Mouse (Mus musculus): ENCODE data around the gene Ptprg. TPM values are rescaled to one million over a fixed set of nuclear protein-coding genes. Genes with fewer than 3 reads are reported as not detected.

The Ptprg gene
- polyA plus RNA-seq, 1 experiment from 2014 or later: 48.0 TPM

- Histone ChIP-seq H3K4me2 (ENCODE audit: low read depth, low read length, severe bottlenecking) (no peak overlapping the region), H3K4me1 (replicated peaks; ENCODE audit: control insufficient read depth, insufficient read depth, low read length) (peaks cover 9% of the 10 kb centered on the region), H3K9ac (ENCODE audit: low read length) (no peak overlapping the region), H3K27ac (ENCODE audit: low read depth, low read length) (no peak overlapping the region), H3K9me3 (ENCODE audit: control insufficient read depth, low read length) (no peaks in the 10 kb centered on the region), H3K27me3 (ENCODE audit: control insufficient read depth, insufficient read depth, low read length) (no peaks in the 10 kb centered on the region), H3K4me3 (ENCODE audit: low read depth, low read length) (no peak overlapping the region), H3K36me3 (ENCODE audit: control insufficient read depth, insufficient read depth, low read length) (no peaks in the 10 kb centered on the region)
- ATAC-seq (replicated peaks; ENCODE audit: low FRiP score) (no peak), DNase-seq (ENCODE audit: low spot score) (no peak)
- 79% methylated on average over 3 of the region's 3 CpGs for WGBS
These were observed 119.7 kb downstream of the Ptprg start for GRCm38 (mm10) chr14:11672981-11673547.

- ATAC-seq (replicated peaks; ENCODE audit: low FRiP score) (no peak), DNase-seq (ENCODE audit: low spot score) (no peak)
- H3K4me1 ChIP-seq (replicated peaks; ENCODE audit: control insufficient read depth, insufficient read depth, low read length): peaks cover 3% of the 10 kb centered on the region; the same call in 1 of the 2 replicates
- H3K36me3 ChIP-seq (ENCODE audit: control insufficient read depth, insufficient read depth, low read length): no peaks in the 10 kb centered on the region
- H3K4me3 ChIP-seq (ENCODE audit: low read depth, low read length): no peak overlapping the region
- H3K9me3 ChIP-seq (ENCODE audit: control insufficient read depth, low read length): no peaks in the 10 kb centered on the region
- WGBS: 79% methylated on average over 4 of the region's 4 CpGs
- H3K9ac ChIP-seq (ENCODE audit: low read length): no peak overlapping the region
- H3K27ac ChIP-seq (ENCODE audit: low read depth, low read length): no peak overlapping the region
- no peak overlapping the region for H3K4me2 ChIP-seq (ENCODE audit: low read depth, low read length, severe bottlenecking)
- no peaks in the 10 kb centered on the region for H3K27me3 ChIP-seq (ENCODE audit: control insufficient read depth, insufficient read depth, low read length)
These were observed 124.9 kb downstream of the Ptprg start for GRCm38 (mm10) chr14:11678201-11678600.

- no peak overlapping the region for H3K9ac ChIP-seq (ENCODE audit: low read length)
- H3K36me3 ChIP-seq (ENCODE audit: control insufficient read depth, insufficient read depth, low read length): no peaks in the 10 kb centered on the region
- ATAC-seq (replicated peaks; ENCODE audit: low FRiP score): no peak
- 80% methylated on average over 3 of the region's 3 CpGs for WGBS
- no peak overlapping the region for H3K4me2 ChIP-seq (ENCODE audit: low read depth, low read length, severe bottlenecking)
- H3K4me3 ChIP-seq (ENCODE audit: low read depth, low read length): no peak overlapping the region
- H3K4me1 ChIP-seq (replicated peaks; ENCODE audit: control insufficient read depth, insufficient read depth, low read length): peaks cover 14% of the 10 kb centered on the region
- no peak overlapping the region for H3K27ac ChIP-seq (ENCODE audit: low read depth, low read length)
- H3K27me3 ChIP-seq (ENCODE audit: control insufficient read depth, insufficient read depth, low read length): no peaks in the 10 kb centered on the region
- no peak for DNase-seq (ENCODE audit: low spot score)
- no peaks in the 10 kb centered on the region for H3K9me3 ChIP-seq (ENCODE audit: control insufficient read depth, low read length)
These were observed 126.4 kb downstream of the Ptprg start for GRCm38 (mm10) chr14:11679741-11680140.

- H3K4me3 ChIP-seq (ENCODE audit: low read depth, low read length): no peak overlapping the region
- ATAC-seq (replicated peaks; ENCODE audit: low FRiP score) (no peak), DNase-seq (ENCODE audit: low spot score) (no peak)
- H3K4me1 ChIP-seq (replicated peaks; ENCODE audit: control insufficient read depth, insufficient read depth, low read length): peaks cover 14% of the 10 kb centered on the region
- no peaks in the 10 kb centered on the region for H3K27me3 ChIP-seq (ENCODE audit: control insufficient read depth, insufficient read depth, low read length)
- no peak overlapping the region for H3K27ac ChIP-seq (ENCODE audit: low read depth, low read length)
- H3K9ac ChIP-seq (ENCODE audit: low read length): no peak overlapping the region
- no peak overlapping the region for H3K4me2 ChIP-seq (ENCODE audit: low read depth, low read length, severe bottlenecking)
- no peaks in the 10 kb centered on the region for H3K36me3 ChIP-seq (ENCODE audit: control insufficient read depth, insufficient read depth, low read length)
- H3K9me3 ChIP-seq (ENCODE audit: control insufficient read depth, low read length): no peaks in the 10 kb centered on the region
- 86% methylated on average over 2 of the region's 2 CpGs for WGBS
These were observed 127.3 kb downstream of the Ptprg start for GRCm38 (mm10) chr14:11680621-11681020.

GRCm38 (mm10) chr14:11682441-11682840 is 129.1 kb downstream of the Ptprg start:
- no peak overlapping the region for H3K9ac ChIP-seq (ENCODE audit: low read length)
- WGBS: 27% methylated on average over 3 of the region's 3 CpGs
- no peaks in the 10 kb centered on the region for H3K27me3 ChIP-seq (ENCODE audit: control insufficient read depth, insufficient read depth, low read length)
- H3K9me3 ChIP-seq (ENCODE audit: control insufficient read depth, low read length): no peaks in the 10 kb centered on the region
- no peak for ATAC-seq (replicated peaks; ENCODE audit: low FRiP score)
- no peak for DNase-seq (ENCODE audit: low spot score)
- no peaks in the 10 kb centered on the region for H3K36me3 ChIP-seq (ENCODE audit: control insufficient read depth, insufficient read depth, low read length)
- H3K4me2 ChIP-seq (ENCODE audit: low read depth, low read length, severe bottlenecking): no peak overlapping the region
- H3K27ac ChIP-seq (ENCODE audit: low read depth, low read length): no peak overlapping the region
- H3K4me1 ChIP-seq (replicated peaks; ENCODE audit: control insufficient read depth, insufficient read depth, low read length): peaks cover 14% of the 10 kb centered on the region
- H3K4me3 ChIP-seq (ENCODE audit: low read depth, low read length): no peak overlapping the region

GRCm38 (mm10) chr14:11683386-11684081 is 130.2 kb downstream of the Ptprg start:
- Histone ChIP-seq H3K27ac (ENCODE audit: low read depth, low read length) (no peak overlapping the region), H3K27me3 (ENCODE audit: control insufficient read depth, insufficient read depth, low read length) (no peaks in the 10 kb centered on the region), H3K9me3 (ENCODE audit: control insufficient read depth, low read length) (no peaks in the 10 kb centered on the region), H3K4me2 (ENCODE audit: low read depth, low read length, severe bottlenecking) (no peak overlapping the region), H3K4me1 (replicated peaks; ENCODE audit: control insufficient read depth, insufficient read depth, low read length) (peaks cover 14% of the 10 kb centered on the region), H3K9ac (ENCODE audit: low read length) (no peak overlapping the region), H3K4me3 (ENCODE audit: low read depth, low read length) (no peak overlapping the region), H3K36me3 (ENCODE audit: control insufficient read depth, insufficient read depth, low read length) (no peaks in the 10 kb centered on the region)
- WGBS: 33% methylated on average over 10 of the region's 10 CpGs
- ATAC-seq (replicated peaks; ENCODE audit: low FRiP score): peak; percentile 72
- no peak for DNase-seq (ENCODE audit: low spot score)

- 20% methylated on average over 2 of the region's 2 CpGs for WGBS
- H3K9me3 ChIP-seq (ENCODE audit: control insufficient read depth, low read length): no peaks in the 10 kb centered on the region
- no peak overlapping the region for H3K4me2 ChIP-seq (ENCODE audit: low read depth, low read length, severe bottlenecking)
- no peaks in the 10 kb centered on the region for H3K27me3 ChIP-seq (ENCODE audit: control insufficient read depth, insufficient read depth, low read length)
- no peak overlapping the region for H3K4me3 ChIP-seq (ENCODE audit: low read depth, low read length)
- no peaks in the 10 kb centered on the region for H3K36me3 ChIP-seq (ENCODE audit: control insufficient read depth, insufficient read depth, low read length)
- peaks cover 14% of the 10 kb centered on the region for H3K4me1 ChIP-seq (replicated peaks; ENCODE audit: control insufficient read depth, insufficient read depth, low read length)
- ATAC-seq (replicated peaks; ENCODE audit: low FRiP score) (0 out of 2 replicates have a peak, but pooled peaks have one; percentile 13), DNase-seq (ENCODE audit: low spot score) (no peak)
- H3K9ac ChIP-seq (ENCODE audit: low read length): no peak overlapping the region
- no peak overlapping the region for H3K27ac ChIP-seq (ENCODE audit: low read depth, low read length)
These were observed 130.8 kb downstream of the Ptprg start for GRCm38 (mm10) chr14:11684104-11684503.

- H3K9ac ChIP-seq (ENCODE audit: low read length): no peak overlapping the region
- no peak for DNase-seq (ENCODE audit: low spot score)
- 91% methylated on average over 1 of the region's 1 CpGs for WGBS
- no peak overlapping the region for H3K27ac ChIP-seq (ENCODE audit: low read depth, low read length)
- H3K27me3 ChIP-seq (ENCODE audit: control insufficient read depth, insufficient read depth, low read length): no peaks in the 10 kb centered on the region
- peaks cover 14% of the 10 kb centered on the region for H3K4me1 ChIP-seq (replicated peaks; ENCODE audit: control insufficient read depth, insufficient read depth, low read length)
- H3K9me3 ChIP-seq (ENCODE audit: control insufficient read depth, low read length): no peaks in the 10 kb centered on the region
- H3K36me3 ChIP-seq (ENCODE audit: control insufficient read depth, insufficient read depth, low read length): no peaks in the 10 kb centered on the region
- no peak overlapping the region for H3K4me3 ChIP-seq (ENCODE audit: low read depth, low read length)
- H3K4me2 ChIP-seq (ENCODE audit: low read depth, low read length, severe bottlenecking): no peak overlapping the region
- no peak for ATAC-seq (replicated peaks; ENCODE audit: low FRiP score)
These were observed 134.2 kb downstream of the Ptprg start for GRCm38 (mm10) chr14:11687541-11687940.

GRCm38 (mm10) chr14:11688142-11688541 is 134.8 kb downstream of the Ptprg start:
- H3K4me3 ChIP-seq (ENCODE audit: low read depth, low read length): no peak overlapping the region
- no peak overlapping the region for H3K9ac ChIP-seq (ENCODE audit: low read length)
- ATAC-seq (replicated peaks; ENCODE audit: low FRiP score): no peak
- H3K9me3 ChIP-seq (ENCODE audit: control insufficient read depth, low read length): no peaks in the 10 kb centered on the region
- no peak for DNase-seq (ENCODE audit: low spot score)
- 72% methylated on average over 6 of the region's 6 CpGs for WGBS
- peaks cover 12% of the 10 kb centered on the region for H3K4me1 ChIP-seq (replicated peaks; ENCODE audit: control insufficient read depth, insufficient read depth, low read length)
- no peaks in the 10 kb centered on the region for H3K36me3 ChIP-seq (ENCODE audit: control insufficient read depth, insufficient read depth, low read length)
- no peak overlapping the region for H3K4me2 ChIP-seq (ENCODE audit: low read depth, low read length, severe bottlenecking)
- H3K27me3 ChIP-seq (ENCODE audit: control insufficient read depth, insufficient read depth, low read length): no peaks in the 10 kb centered on the region
- no peak overlapping the region for H3K27ac ChIP-seq (ENCODE audit: low read depth, low read length)
